Mouse (Mus musculus): ENCODE data around the gene Eya4.
A peak's percentile ranks its signal among the peaks of the same experiment; 100 is the strongest.

The Eya4 gene

DNA sequence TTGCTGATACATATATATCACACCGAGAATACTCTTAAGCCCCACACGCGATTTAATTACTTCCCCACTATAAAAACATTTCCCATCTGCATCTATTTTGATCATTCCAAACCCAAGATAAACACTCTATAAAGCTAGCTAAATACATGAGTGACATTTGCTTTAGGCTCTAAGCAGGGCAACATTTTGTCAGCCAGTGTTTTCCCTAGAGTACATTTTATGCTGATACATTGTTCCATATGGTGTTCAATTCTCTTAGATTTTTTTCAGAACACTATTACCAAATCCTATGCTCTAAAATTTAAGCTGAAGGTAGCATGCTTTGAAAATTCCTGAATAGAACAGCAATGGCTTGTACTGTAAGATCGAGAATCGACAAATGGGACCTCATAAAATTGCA is 127.2 kb downstream of the Eya4 start:
- no peak for DNase-seq

DNA sequence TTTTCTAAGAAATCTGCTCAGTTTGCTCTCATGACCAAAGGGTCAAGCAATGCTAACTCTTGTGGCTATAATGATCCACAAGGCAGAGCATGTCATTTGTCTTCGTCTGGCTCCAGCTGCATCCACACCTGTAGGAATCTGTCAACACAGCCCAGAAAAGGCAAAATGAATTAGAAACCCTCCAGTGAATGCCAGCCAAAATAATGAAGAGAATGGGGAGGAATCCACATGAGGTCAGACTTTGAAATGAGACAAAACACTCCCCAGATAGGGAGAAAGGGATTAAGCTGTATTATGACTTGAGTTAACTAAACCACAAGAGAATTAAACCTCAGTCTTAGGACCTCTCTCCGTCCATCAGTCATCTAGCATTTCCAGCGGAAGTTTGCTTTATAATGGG is 130.2 kb downstream of the Eya4 start:
- DNase-seq: no peak

DNA sequence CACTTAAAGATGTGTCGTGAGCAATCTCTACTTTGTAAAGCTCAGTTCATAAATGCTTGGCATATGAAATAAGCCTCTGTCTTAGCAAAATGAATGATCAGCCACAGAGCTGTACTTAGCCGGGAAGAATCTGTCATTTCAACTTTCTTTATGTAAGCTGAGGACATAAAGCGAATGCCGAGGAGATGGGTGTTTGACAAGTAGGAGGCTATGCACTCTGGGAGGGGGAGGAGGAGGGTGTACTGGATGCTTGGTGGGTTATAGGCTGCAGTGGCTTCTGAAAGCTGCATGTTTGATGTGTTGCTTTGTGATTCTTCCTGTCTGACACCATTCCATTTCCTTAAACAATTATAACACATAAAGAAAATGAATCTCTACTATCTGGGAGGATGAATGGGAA is 133.8 kb downstream of the Eya4 start:
- DNase-seq: no peak

DNA sequence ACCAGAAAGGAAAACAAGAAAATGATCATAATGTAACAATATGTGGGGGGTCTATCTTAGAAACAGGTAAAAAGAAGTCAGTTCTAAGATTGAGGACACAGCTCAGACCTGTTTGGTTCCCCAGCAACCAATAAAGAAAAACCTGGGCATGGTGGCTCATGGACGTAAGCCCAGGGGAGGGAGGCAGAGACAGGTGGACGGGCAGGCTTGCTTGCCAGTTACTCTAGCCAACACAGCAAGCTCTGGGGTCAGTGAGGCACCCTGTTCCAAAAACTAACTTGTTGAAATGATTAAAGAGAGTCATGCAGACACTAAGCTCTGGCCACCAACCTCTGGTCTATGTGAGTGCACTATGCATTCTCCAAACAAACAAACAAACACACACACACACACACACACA is 139.2 kb downstream of the Eya4 start:
- DNase-seq: no peak

DNA sequence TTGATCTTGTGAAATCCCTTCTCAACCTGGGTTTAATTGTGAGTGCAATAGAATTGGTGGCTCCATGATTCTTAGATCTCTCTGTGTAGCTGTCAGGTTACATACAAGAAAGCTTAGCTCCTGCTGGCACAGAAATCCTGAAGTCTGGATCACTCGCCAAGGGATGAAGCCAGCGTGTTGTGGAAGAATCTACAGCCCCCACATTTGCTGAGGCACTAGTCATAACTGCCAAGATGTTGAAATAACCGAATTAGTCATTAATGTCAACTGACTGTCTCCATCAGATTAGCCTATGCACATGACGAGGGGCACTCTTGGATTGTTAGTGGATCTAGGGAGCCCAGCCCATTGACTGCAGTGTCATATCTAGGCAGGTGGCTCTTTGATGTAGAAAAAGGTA is 146.7 kb downstream of the Eya4 start:
- no peak for DNase-seq

DNA sequence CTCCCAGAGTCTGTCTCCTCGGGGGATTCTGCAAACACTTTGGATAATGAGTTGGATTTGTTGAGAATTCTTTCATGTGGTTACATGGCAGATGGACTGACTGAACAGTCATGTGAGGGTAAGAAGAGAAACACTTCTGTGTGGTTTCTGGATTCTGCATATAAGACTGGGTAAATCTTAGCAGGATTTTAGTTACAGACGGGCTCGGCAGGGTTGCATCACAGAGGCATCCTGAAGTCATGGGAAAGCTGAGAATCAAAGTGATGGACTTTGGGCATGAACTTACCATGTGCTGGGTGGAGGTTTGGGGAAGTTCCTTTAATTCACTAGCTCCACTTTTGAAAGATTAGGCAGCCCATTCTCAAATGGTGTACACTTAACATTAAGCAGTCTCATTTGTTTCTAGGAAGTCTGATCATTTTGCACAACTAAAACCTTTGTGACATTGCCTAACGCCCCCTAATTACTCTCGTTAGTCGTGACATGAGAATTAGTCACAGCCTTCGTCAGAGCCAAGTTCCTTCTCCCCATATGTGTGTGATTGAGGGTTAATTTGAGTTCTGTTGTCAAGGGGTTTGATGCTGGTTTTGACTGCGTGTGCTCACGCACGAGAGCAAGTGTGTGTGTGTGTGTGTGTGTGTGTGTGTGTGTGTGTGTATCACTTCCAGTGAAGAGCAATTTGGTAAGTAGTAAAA is 147.3 kb downstream of the Eya4 start:
- no peak for DNase-seq

DNA sequence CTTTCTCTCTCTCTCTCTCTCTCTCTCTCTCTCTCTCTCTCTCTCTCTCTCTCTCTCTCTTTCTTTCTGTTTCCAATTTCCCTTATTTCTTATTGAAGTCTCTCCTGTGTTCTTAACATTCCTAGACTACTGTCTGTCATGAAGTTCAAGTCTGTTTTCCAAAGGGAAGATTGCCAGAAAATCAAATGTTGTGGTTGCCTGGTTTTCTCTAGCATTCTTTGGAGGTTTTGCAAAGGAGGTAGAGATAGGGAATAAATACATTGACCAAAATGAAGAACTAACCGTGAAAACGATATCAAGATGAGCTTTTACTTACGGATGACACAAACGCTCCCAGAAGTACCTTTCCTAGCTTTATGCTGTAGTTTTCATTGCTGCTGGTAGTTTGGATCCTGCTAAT is 148.0 kb downstream of the Eya4 start:
- DNase-seq: no peak

DNA sequence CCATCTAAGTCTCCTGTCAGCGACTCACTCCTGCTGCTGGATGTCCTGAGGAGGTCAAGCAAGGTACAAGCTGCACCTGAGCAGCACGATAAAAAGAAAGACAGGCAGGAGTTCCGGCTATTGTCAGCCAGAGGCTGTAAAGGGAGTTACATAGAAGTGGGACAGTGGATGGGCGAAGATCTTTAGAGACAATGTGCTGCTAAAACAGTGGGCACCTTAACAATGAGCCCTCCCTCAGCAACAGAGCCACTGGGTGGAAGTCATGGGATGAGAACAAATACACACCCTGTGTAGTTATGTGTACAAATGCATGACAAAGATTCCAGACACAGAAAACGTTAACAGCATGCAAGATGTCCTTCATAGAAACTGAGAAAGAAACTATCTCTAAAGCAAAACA is 152.3 kb downstream of the Eya4 start:
- DNase-seq: no peak

DNA sequence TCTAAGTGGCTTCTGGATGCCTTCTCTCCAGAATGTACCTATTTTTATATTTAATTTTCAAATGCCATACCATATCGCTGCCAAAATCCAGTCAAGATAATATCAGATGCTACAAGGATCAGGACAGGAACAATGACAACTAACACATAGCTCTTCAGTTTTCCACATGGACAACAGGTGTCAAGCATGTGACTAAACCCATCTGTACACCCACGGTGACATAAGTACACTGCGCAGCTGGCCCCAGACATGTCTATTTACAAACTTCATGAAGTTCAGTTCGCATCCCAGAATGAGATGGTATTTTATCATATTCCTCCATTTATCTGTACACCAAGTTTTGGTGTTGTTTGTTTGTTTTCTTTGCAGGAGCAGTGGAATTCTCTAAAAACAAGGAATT is 154.2 kb downstream of the Eya4 start:
- no peak for DNase-seq

DNA sequence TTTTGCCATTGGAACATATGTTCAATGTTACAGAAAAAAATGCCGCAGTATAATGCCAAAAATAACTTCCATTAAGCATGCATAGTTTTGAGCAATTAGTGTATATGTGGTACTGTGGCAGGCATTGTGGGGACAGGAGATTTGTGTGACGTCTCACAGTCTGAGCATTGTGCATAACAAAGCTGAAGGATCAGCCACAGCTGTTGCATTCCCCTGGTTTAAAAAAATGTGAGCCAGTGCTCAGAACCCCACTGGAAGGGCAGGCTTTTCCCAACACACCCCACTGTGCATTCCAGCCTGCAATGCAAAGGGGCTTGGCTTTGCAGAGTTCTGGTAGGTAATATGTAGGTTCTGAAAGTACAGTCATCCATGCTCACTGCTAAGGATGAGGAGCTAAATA is 155.2 kb downstream of the Eya4 start:
- DNase-seq: no peak

DNA sequence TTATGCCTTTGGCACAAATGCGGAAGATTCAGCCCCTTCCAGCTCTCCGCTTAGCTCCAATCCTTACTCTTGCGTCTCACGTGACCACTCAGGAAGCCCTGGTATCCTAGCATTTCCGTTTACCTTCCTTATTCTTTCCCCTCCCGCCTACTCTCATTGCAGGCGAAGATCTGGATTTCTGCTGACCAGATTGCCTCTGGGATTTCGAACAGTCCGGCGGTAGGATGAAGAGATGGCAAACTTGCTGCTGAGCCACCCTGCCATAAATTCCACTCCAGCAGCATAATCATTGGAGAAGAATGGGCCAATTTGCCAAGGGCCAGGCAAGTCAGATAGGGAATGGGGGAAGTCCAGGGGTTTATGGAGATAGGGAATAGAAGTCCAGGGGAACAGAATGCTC is 160.8 kb downstream of the Eya4 start:
- no peak for DNase-seq

DNA sequence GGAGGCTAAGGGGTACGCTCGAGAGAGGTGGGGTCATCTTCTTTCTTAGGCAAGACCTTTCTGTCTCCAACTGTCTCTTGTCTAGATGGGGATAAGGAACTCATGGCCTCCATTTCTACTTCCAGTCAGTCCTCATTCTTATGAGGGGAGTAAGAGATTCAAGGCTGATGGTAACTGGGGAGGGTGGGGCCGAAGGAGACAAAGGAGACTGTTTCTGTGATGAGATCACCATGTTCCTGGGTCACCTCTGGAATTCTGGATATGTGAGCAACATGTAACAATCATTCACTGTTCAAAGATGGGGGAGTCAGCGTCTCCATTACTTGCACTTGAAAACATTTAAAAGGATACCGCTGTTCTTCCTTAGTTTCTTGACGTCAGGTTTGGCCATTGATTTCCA is 165.2 kb downstream of the Eya4 start:
- DNase-seq: no peak

DNA sequence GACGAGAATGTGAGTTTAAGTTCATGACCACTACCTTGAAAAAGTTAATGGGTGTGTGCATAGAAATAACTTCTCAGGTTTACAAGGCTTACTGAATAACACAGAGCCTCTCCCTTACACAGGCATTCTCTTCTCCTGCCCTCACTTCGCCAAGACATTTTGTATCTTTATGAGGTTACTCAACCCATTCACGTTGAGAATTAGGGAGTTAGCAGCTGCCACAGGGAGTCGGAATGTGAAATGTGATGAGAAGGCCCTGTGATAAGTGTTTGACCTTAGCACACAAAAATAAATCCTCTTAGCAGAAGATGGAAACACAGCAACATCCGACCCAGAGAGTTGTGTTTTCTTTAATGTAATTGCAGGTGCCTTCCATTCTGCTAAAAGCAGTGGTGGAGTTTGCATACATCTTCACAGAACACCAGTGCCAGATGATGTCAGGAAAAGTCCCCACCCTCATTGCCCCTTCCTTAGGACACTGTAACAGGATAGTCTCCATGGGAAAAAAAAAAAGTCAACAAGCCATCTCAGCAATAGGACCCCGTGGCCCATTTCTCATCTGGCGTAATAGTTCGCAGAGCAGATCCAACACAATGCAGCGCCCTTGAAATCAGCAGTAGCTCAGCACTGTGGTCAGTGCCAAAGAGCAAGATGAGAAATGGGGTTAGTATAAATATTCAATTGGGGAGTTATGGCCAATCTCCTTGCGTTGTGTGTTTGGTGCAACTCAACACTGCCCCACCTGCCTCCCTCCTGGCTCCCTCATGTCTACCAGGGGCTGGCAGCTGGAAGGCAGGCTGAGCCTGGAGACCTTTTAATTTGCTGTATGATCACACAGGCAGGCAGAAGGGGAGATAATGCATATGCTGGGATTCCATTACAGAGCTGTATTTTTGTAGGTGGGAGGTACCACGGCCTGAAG is 168.8 kb downstream of the Eya4 start:
- no peak for DNase-seq

DNA sequence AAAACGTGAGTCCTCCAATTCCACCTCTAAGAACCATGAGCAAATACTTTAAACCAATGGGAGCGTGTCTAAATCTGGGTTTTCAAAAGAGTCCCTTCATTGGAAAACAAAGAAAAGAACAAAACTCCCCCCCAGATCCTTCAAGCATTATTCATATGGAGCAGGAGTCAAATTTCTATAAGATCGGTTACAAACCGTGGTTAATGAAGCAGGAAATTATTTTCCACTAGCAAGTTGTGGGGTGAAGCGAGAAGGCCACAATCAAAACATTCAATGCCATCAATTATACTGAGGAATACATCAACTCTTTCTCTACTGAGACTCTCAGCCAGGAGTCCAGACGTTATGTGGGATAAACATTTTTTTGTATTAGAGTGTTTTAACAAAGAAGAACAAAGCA is 171.3 kb downstream of the Eya4 start:
- no peak for DNase-seq

DNA sequence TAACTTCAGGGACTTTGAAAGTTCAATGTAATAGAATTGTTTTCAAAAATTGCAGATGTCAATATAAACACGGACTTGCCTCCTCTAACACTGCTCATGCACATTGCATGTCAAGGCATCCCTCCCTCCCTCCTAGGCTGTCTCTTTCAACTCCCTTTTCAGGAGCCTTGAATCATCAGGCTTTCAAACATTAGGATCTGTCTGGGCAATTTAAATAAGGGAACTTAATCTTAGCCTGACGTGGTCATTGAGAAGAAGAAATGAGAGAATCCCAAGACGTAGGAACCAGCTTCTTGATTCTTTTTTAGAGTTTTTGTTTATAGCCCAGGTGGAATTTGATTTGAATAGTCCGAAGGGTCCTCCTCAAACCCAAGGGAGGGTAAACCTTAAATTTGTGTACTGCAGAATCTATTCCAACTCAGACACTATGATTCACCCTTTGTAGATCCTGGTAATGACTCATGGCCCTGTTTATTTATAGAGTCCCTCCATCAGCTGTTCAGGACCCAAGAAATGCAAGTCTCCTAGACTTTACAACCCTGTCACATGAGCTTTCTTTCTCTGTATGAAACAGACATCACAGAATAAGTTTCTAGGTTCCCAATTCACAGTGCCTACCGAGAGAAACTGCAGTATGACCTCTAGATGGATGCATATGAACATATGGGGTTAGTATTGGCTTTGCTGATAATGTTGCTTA is 173.1 kb downstream of the Eya4 start:
- no peak for DNase-seq

DNA sequence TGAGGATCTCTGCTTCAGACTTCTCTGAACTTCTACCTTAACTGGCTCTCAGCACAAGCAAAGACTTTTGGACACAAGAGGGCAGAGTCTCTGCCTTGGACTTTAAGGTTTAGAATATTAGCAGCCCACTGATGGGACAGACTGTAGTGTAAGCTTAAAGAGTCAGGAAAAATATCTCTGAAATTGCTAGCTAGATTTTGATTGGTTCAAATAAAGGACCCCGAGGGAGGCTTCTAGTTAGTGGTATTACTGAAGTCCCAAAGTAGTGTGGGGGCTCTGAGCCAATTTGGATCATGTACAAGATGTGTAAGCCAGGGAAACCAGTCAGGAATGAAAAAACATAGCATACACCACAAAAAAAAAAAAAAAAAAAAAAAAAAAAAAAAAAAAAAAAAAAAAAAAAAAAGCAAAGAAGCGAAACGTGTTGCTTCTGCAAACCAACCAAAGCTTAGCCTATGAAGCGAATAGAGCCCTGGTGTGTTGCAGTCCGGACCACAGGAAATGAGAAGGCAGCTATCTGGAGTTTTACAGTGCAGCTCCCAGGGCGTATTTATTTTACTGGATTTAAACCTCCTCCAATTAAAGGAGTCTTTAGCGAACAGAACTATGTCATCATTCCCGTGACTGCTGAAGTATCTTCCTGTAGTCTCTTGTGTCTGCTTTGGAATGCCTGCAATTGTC is 173.8 kb downstream of the Eya4 start:
- DNase-seq: no peak

DNA sequence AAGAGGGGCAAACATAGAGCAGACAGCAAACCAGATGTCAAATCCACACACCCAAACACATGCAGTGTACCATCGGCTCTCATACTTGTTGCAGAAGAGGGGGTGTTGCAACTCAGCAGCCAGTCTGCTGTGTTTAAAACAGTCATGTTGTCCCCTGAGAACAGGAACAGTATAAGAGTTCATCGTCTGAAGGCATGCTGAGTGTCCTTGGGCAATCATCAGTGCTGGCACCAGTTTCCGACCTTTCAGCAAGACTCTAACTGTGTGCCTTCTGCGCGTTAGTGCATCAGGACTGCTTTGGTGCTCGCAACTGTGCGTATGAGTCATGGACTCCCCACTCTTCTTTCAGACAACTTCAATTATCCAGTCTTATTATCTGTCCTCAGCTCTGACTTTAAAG is 179.0 kb downstream of the Eya4 start:
- DNase-seq: no peak

DNA sequence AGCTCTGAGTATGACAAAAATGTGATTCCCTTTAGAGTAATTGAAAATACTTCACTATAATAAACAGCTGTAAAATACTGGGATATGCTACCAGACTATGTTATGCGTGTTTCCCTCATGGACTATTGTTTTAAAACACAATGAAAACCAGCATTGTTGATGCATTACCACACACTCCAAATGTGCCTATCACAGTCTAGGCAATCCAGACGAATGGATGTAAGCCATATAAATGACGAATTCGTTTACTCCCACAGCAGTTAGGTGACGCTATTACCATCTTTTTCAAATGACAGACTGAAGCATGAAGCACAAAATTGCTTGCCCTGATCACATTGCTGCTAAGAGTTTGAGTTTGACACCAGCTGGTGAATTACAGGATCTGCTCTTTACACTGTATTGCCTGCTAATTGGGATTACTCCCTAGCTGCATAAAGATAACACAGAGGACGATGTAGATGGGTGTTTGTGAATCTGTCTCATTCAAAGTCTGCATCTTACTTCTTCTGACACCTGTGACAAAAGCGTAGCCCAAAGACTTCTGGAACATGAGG is 185.4 kb downstream of the Eya4 start:
- no peak for DNase-seq

DNA sequence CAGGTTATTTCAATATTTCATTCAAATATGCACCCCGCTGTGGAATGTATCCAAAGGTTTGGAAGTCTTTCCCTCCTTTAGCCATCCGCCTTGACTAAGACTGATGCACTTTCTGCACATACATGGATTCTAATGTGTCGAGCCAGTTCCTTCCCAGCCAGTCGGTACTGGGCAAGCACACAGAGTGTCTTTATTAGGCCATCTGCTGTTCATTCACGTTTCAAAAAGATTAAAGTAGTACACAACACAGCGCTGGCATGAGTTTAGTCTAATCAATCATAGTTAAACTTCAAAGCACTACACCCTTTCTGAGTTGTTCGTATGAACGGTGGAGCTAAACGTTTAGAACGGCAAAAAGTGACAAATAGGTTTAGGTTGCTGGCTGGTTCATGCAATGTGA is 190.7 kb downstream of the Eya4 start:
- no peak for DNase-seq

DNA sequence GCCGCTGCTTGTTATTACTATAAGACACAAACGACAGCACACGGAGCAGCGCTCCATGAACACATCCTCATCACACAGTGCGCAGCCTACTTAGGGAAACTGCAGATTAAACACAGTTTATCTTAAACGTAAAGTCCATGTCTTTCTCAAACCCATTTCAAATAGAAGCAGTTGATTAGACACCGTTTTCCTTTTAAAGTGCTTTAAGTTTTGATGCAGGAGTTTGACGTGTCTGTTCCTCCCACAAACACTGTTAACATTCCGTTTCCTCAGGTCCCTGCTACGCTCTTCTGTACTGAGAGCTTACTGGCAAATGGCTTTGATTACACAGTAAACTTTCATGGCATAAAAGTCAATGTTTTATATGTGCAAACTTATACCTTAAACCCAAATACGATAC is 191.4 kb downstream of the Eya4 start:
- DNase-seq: no peak

DNA sequence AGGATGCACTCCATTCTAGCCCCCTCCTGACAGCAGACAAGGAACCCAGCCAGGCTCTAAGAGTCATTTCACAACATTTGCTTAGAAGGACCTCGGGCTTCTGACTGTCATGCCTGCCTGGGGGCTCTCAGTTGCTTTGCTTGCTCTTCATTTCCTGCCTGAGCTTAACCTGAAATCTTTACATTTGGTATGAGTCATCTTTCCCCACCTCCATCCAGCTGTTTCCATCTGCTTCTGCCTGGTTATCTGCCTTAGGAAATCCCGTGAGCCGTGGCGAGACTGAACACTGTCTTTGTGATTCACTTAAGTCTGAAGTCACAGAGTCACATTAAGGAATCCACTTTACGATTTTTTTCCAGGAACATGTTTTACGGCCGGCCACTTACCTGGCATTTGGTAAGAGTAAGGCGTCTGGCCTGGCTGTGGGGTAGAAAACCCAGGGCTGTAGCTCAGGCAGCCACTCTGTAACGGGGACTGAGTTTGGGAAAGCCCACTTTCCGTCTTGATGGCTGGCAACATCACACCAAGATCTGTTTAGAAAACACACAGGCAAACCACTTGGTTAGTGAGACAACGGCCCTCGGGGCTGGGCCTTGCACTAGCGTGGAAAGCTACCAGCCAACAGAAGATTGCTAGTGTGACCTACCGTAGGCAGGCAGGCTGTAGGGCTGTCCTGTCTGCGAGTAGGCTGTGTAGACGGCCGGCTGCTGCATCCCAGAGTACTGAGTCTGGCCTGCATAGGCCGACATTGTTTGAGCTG is 193.5 kb downstream of the Eya4 start:
- DNase-seq: no peak

DNA sequence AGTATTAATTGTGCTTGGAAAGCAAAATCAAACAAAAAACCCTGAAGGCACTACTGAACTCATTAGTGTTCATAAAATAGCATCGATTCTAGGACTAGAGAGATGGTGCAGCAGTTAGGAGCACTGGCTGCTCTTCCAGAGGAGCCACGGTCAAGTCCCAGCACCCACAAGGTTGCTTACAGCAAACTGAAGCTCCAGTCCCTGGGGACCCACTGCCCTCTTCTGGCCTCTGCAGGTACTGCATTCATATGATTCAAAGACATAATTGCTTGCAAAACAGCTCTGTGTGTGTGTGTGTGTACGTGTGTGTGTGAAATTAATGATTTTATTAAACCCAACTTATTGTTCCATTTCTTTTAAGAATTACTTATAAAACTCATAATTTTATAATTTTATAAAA is 200.2 kb downstream of the Eya4 start:
- peak; percentile 36 for DNase-seq
